Mouse (Mus musculus): ENCODE data around the gene Gm5072.
"Not testable (repeated sequence)": the region's sequence is repeated elsewhere in the genome, so short reads cannot be mapped to it uniquely, and the experiment has no call there.

The Gm5072 gene

GRCm38 (mm10) chrX:91392200-91392599 is at the start of gene Gm5072:
TSS of gene Gm5072 (plus strand) at chrX:91392500.
- DNase-seq (ENCODE audit: low read depth, low spot score) = not testable (repeated sequence)

All from mesoderm, embryonic 11.5 days (tissue).